Mouse (Mus musculus) CH12.LX (cell line): ENCODE measurements at regions not wholly inside any gene's neighbourhood (a gene's known extent, or its start where the extent isn't known, plus 50 kb on each side); places are given as distances from the start of the nearest gene placed in this dataset.

Experiments used
- DNase-seq: peaks from one replicate; pipeline ENCODE4 v3.0.0-alpha.2; 2013; ENCODE audit errors: extremely low read depth
- H3K27ac ChIP-seq: 2 replicates; pipeline ENCODE4 v1.5.1; 2012; ENCODE audit warnings: low read depth, mild to moderate bottlenecking, control low read depth, moderate library complexity; ENCODE audit not compliant: insufficient read depth
- H3K27me3 ChIP-seq: replicated peaks from 2 replicates; pipeline ENCODE3; 2012; ENCODE audit warnings: inconsistent platforms
- H3K36me3 ChIP-seq, 2 experiments: replicated peaks in 1 of 2; 2 replicates each; pipeline versions ENCODE3 to v1.6.1; 2012; ENCODE audit warnings: inconsistent platforms in 1 of 2, low read length in 1 of 2, mild to moderate bottlenecking in 1 of 2, mixed read lengths in 1 of 2, moderate library complexity in 1 of 2; ENCODE audit not compliant: control insufficient read depth in 1 of 2, insufficient read depth in 1 of 2
- H3K4me1 ChIP-seq, 2 experiments: 2 replicates each; pipeline ENCODE4 v1.6.1; 2012; ENCODE audit warnings: inconsistent platforms in 1 of 2, moderate library complexity in 1 of 2; ENCODE audit not compliant: insufficient read depth in 2 of 2, control insufficient read depth in 1 of 2
- H3K4me2 ChIP-seq: 2 replicates; pipeline ENCODE4 v1.6.1; 2012; ENCODE audit warnings: low read depth, mild to moderate bottlenecking, control low read depth; ENCODE audit not compliant: poor library complexity, insufficient read depth, severe bottlenecking
- H3K4me3 ChIP-seq, 3 experiments: fragments of 150-350 bp in 1 of 3; sonication (generic) in 1 of 3; replicated peaks in 1 of 3; 2 replicates each; pipeline versions ENCODE3 to v1.5.1; 2011 to 2012; ENCODE audit warnings: low read depth in 2 of 3, low read length in 2 of 3, mild to moderate bottlenecking in 2 of 3, moderate library complexity in 2 of 3, control low read depth in 1 of 3, improper control_type of control experiment in 1 of 3, inconsistent platforms in 1 of 3, mixed read lengths in 1 of 3; ENCODE audit not compliant: poor library complexity in 1 of 3
- H3K79me2 ChIP-seq: replicated peaks from 2 replicates; pipeline ENCODE4 v1.6.1; 2012; ENCODE audit warnings: mild to moderate bottlenecking, moderate library complexity; ENCODE audit not compliant: control insufficient read depth, poor library complexity, insufficient read depth, severe bottlenecking; ENCODE audit errors: extremely low read depth
- H3K9ac ChIP-seq: 2 replicates; pipeline ENCODE4 v1.6.1; 2012; ENCODE audit warnings: low read depth, mild to moderate bottlenecking, control low read depth, moderate library complexity; ENCODE audit not compliant: insufficient read depth
- H3K9me3 ChIP-seq: replicated peaks from 2 replicates; pipeline ENCODE3; 2012; ENCODE audit warnings: low read length, inconsistent platforms, mixed read lengths
- BHLHE40 ChIP-seq: IDR thresholded peaks from 2 replicates; pipeline ENCODE4 v1.6.1; 2011; ENCODE audit warnings: mild to moderate bottlenecking, low read depth, low read length, improper control_type of control experiment
- CHD1 ChIP-seq: IDR thresholded peaks from 2 replicates; pipeline ENCODE4 v1.6.1; 2012; ENCODE audit warnings: low read depth, low read length, improper control_type of control experiment, inconsistent platforms
- CHD2 ChIP-seq: IDR thresholded peaks from 2 replicates; pipeline ENCODE4 v1.6.1; 2011; ENCODE audit warnings: low read length, improper control_type of control experiment
- E2F4 ChIP-seq: IDR thresholded peaks from 2 replicates; pipeline ENCODE4 v1.6.1; 2011; ENCODE audit warnings: low read depth, low read length, improper control_type of control experiment; ENCODE audit not compliant: insufficient replicate concordance
- ELF1 ChIP-seq: IDR thresholded peaks from 2 replicates; pipeline ENCODE4 v1.6.1; 2014; ENCODE audit warnings: low read depth, mild to moderate bottlenecking, inconsistent platforms, low read length, improper control_type of control experiment
- EP300 ChIP-seq: IDR thresholded peaks from 2 replicates; pipeline ENCODE4 v1.6.1; 2011; ENCODE audit warnings: low read length, improper control_type of control experiment
- JUND ChIP-seq: conservative IDR thresholded peaks from 2 replicates; pipeline ENCODE4 v1.6.1; 2011; ENCODE audit warnings: low read depth, low read length, improper control_type of control experiment
- KAT2A ChIP-seq: IDR thresholded peaks from 2 replicates; pipeline ENCODE4 v1.6.1; 2012; ENCODE audit warnings: low read length, improper control_type of control experiment, inconsistent platforms; ENCODE audit not compliant: insufficient replicate concordance
- MAFK ChIP-seq: IDR thresholded peaks from 2 replicates; pipeline ENCODE4 v1.6.1; 2011; ENCODE audit warnings: low read length, improper control_type of control experiment; ENCODE audit not compliant: insufficient replicate concordance
- MAX ChIP-seq: IDR thresholded peaks from 2 replicates; pipeline ENCODE4 v1.6.1; 2011; ENCODE audit warnings: low read length, improper control_type of control experiment
- MAZ ChIP-seq: IDR thresholded peaks from 2 replicates; pipeline ENCODE4 v1.6.1; 2012; ENCODE audit warnings: low read depth, mild to moderate bottlenecking, inconsistent platforms, low read length, improper control_type of control experiment, moderate library complexity
- MXI1 ChIP-seq: IDR thresholded peaks from 2 replicates; pipeline ENCODE4 v1.6.1; 2011; ENCODE audit warnings: mild to moderate bottlenecking, low read depth, low read length, improper control_type of control experiment
- NELFE ChIP-seq: IDR thresholded peaks from 2 replicates; pipeline ENCODE4 v1.6.1; 2011; ENCODE audit warnings: low read depth, low read length, improper control_type of control experiment
- NRF1 ChIP-seq: IDR thresholded peaks from 2 replicates; pipeline ENCODE4 v1.6.1; 2014; ENCODE audit warnings: low read depth, mild to moderate bottlenecking, inconsistent platforms, low read length, improper control_type of control experiment, moderate library complexity
- PAX5 ChIP-seq: IDR thresholded peaks from 2 replicates; pipeline ENCODE4 v1.6.1; 2012; ENCODE audit warnings: low read length, inconsistent platforms, mixed read lengths
- RAD21 ChIP-seq: IDR thresholded peaks from 2 replicates; pipeline ENCODE4 v1.6.1; 2011; ENCODE audit warnings: low read depth, mild to moderate bottlenecking, low read length, improper control_type of control experiment, moderate library complexity
- RCOR1 ChIP-seq: conservative IDR thresholded peaks from 2 replicates; pipeline ENCODE4 v1.6.1; 2012; ENCODE audit warnings: low read depth, mild to moderate bottlenecking, inconsistent platforms, low read length, improper control_type of control experiment
- SIN3A ChIP-seq: IDR thresholded peaks from 2 replicates; pipeline ENCODE4 v1.6.1; 2012; ENCODE audit warnings: low read length, improper control_type of control experiment, inconsistent platforms
- SMC3 ChIP-seq: IDR thresholded peaks from 2 replicates; pipeline ENCODE4 v1.6.1; 2011; ENCODE audit warnings: low read depth, low read length, improper control_type of control experiment
- USF1 ChIP-seq: IDR thresholded peaks from 2 replicates; pipeline ENCODE4 v1.6.1; 2014; ENCODE audit warnings: low read depth, mild to moderate bottlenecking, inconsistent platforms, low read length, improper control_type of control experiment
- ZMIZ1 ChIP-seq: IDR thresholded peaks from 2 replicates; pipeline ENCODE4 v1.6.1; 2012; ENCODE audit warnings: low read depth, mild to moderate bottlenecking, inconsistent platforms, low read length, improper control_type of control experiment
- dilution Hi-C: fragments of 300-500 bp; cut with MboI; formaldehyde crosslinking; loops from 2 replicates; pipeline ENCODE4 v1.14.3; 2020; ENCODE audit warnings: low sequenced_read_pairs; ENCODE audit not compliant: extremely low pct_unique_long_range_greater_than_20kb, extremely low pct_ligation_motif_present
- in situ Hi-C: fragments of 300-500 bp; cut with MboI; formaldehyde crosslinking; loops from 3 replicates; pipeline ENCODE4 v1.14.3; 2019; ENCODE audit warnings: low sequenced_read_pairs, low pct_ligation_motif_present, low pct_unique_long_range_greater_than_20kb, mixed read lengths

DNA sequence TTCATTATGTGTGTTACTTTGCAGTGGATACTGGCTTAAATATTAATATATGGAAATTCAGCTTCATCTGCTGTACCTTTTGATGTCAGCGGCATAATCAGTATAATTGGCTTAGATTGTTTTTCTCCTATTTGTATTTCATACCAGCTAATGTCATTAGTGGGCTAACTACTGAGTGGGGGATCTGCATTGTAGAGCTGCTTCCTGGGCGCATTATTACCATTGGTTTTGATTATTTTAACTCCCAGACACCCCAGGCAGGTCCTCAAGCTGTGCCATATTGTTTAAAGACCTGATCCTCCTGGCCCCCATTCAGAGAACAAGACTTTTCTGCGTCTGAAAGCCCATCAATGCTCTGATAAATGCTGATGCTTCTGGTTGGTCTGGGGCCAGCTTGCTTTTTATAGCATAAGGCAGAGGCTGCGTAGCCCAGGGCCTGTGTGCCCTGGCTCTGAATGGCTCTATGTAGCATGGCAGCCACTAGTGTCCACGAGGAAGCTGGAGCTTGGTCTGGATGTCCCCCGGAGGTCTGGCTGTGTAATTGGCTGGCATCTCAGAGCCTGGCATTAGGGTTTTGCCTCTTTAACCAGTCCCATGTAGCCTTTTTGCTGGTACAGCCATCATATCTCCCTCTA is 169.1 kb downstream of the Enc1 start:
- Histone ChIP-seq H3K9ac (no peak overlapping the region), H3K27me3 (no peaks in the 10 kb centered on the region), H3K4me2 (no peak overlapping the region), H3K79me2 (no peaks in the 10 kb centered on the region), H3K4me3 (no peak overlapping the region), H3K4me1 (no peaks in the 10 kb centered on the region), H3K9me3 (peaks cover 21% of the 10 kb centered on the region), H3K27ac (no peak overlapping the region), H3K36me3 (no peaks in the 10 kb centered on the region)
- no peak for DNase-seq
- in situ Hi-C loops (no loop called here), dilution Hi-C loops (no loop called here)
- TF ChIP-seq SMC3 (no peak), PAX5 (no peak), MXI1 (no peak), ZMIZ1 (no peak), E2F4 (no peak), MAX (no peak), MAZ (no peak), CHD1 (no peak), MAFK (no peak), RAD21 (no peak), CHD2 (no peak)

DNA sequence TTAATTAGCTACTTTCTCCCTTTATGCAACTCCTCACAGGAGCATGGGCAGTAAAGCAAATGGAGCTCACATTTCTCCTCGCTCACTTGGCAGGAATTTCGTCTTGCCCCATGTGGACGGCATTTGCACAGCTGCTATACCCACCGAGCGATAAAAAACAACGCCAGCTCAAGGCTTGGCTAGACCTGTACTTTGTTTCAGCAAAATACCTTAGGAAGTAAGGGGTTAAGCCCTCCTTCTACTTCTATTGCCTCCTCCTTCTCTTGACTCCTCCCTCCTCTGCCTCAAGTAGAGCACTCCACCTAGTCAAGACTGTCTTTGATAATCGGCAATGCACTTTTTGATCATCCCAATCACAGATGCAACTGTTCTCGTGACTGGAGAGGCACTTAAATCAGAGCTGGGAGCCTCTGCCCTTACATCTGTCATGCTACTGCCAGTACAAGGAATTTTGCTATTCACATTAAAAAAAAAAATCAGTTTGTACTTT is 168.4 kb downstream of the Enc1 start:
- no peaks in the 10 kb centered on the region for H3K36me3 ChIP-seq
- peaks cover 21% of the 10 kb centered on the region for H3K9me3 ChIP-seq
- H3K79me2 ChIP-seq: no peaks in the 10 kb centered on the region
- in situ Hi-C loops: no loop called here
- no peak overlapping the region for H3K27ac ChIP-seq
- no peak for DNase-seq
- H3K4me2 ChIP-seq: no peak overlapping the region
- no peak overlapping the region for H3K4me3 ChIP-seq
- H3K9ac ChIP-seq: no peak overlapping the region
- H3K4me1 ChIP-seq: no peaks in the 10 kb centered on the region
- TF ChIP-seq USF1 (no peak), JUND (no peak), E2F4 (no peak), ELF1 (no peak), RCOR1 (no peak), PAX5 (no peak), SIN3A (no peak), EP300 (no peak), NRF1 (no peak), BHLHE40 (no peak), NELFE (no peak), KAT2A (no peak)
- dilution Hi-C loops: no loop called here
- H3K27me3 ChIP-seq: no peaks in the 10 kb centered on the region
